Mouse (Mus musculus) B cell, adult 62 days (primary cell): ENCODE measurements around the gene 1700030K09Rik. TPM values are rescaled to one million over a fixed set of nuclear protein-coding genes. Genes with fewer than 3 reads are reported as not detected.

Source experiments
- total RNA-seq: library from RNA; stranded (reverse); gene quantifications from 4 replicates; pipeline ENCODE4 v1.2.4, GENCODE M21; 2023

The 1700030K09Rik gene
- 16.2 to 29.5 TPM (median 24.9 TPM) in 4 replicates for total RNA-seq

DNA sequence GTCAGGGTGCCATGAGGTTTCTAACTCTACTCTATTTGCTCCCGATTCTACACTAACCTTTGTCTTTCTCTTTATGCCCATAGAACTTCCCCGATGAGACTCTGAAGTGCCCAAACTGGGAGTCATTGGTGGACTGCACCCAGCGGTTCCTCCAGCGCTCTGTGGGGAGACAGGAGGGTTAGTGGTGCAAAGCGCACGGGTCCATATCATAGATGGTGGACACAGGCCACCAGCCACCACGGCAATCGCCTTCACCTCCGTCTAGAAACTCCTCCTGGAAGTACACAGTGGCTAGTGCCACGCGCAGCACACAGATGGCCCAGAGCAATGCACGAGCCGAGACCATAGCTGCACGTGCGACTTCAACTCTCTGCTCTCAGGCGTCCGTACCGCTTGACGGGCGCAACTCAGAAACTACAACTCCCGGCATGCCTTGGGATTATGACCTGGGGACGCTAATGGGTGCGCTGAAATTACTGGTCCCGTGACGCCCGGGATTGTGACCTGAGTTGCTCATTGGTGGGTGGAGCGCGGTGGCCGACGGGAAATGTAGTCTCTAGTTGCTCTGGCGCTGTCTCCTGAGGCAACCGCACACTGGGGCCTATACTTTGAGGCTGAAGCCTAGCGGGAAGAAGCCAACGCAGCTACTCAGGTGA, at the start of gene 1700030K09Rik, which contains the start of gene Calr3:
TSS of gene 1700030K09Rik (plus strand) at position 543 of the 656 bp plus-strand sequence.
TSS of gene Calr3 (minus strand) at position 533 of the 656 bp plus-strand sequence.

DNA sequence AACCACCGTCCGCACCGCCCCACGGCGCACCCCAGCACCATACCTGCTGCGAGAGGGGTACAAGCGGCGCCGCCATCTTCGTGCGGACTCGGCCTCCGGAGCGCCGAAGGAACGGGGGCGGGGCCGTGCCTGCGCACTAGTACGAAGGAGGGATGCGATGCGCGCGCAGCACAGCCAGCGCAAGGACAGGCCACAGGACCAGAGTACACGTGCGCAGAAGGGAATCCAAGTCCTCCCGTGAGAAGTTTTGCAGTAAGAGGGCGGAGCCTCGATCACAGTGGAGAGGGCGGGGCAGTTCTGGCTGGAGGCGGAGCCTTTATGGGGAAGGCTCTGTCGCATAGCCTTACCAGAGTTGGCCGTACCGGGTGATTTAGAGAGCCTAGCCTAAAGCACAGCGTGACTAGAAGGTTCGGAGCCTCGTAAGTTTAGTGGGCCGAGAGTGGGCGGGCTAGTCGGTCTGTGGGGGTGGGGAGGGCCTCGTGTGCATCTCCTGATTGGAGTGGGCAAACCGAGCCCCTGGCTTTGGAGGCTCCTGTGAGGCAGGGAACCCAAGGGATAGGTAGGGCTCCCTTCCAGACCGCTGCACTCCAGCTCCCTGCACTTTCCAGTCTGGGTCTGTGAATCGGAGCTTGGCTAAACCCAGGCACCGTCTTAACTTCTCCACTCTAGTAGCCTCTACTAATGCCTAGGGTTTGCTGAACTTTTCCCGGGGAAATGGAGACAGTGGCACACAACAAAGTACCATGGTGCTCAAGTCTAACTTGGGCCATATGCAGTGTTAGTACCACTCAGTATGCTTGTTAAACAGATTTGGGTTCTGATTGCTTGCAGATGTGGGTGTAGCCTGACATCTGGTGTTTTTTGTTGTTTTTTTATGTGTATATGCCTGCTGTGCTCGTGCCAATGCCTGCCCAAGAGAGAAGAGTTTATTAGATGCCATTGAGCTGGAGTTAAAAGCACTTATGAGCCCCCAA, 22.0 kb upstream of the 1700030K09Rik start, which contains the start of gene Eps15l1:
TSS of gene Eps15l1 (minus strand) at position 99 of the 974 bp plus-strand sequence.

DNA sequence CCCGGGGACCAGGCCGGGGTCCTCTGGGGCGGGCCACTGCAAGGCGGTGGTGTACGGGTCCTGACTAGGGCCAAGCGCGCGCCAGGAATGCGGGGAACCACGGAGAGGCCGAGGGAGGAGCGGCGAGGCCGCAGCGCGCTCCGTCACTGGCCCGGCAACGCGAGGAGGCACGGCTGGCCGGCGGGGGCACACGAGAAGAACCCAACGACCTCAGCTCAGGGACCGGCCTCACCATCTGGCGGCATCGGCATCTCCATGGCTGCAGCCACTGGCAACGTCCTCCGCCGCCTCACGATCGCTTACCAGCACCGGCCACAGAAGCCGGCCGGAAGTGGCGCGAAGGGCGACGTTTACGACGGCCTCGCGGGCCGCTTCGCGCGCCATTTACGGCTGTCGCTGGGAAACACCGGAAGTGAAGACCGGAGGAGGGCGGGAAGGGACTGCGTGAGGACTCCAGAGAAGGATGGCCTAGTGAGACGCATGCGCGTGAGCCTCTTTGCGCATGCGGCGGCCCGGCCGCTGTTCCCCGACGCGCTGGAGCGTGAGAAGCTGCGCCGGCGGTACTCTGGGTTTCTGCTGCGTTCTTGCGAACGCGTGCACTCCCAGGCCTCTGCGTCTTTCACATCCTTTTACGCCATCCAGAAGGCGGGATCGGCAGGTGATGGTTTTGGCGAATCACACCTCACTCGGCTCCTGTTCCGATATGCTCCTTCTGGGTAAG, 31.3 kb downstream of the 1700030K09Rik start, which contains the start of gene Cherp:
TSS of gene Cherp (minus strand) at position 401 of the 721 bp plus-strand sequence.

DNA sequence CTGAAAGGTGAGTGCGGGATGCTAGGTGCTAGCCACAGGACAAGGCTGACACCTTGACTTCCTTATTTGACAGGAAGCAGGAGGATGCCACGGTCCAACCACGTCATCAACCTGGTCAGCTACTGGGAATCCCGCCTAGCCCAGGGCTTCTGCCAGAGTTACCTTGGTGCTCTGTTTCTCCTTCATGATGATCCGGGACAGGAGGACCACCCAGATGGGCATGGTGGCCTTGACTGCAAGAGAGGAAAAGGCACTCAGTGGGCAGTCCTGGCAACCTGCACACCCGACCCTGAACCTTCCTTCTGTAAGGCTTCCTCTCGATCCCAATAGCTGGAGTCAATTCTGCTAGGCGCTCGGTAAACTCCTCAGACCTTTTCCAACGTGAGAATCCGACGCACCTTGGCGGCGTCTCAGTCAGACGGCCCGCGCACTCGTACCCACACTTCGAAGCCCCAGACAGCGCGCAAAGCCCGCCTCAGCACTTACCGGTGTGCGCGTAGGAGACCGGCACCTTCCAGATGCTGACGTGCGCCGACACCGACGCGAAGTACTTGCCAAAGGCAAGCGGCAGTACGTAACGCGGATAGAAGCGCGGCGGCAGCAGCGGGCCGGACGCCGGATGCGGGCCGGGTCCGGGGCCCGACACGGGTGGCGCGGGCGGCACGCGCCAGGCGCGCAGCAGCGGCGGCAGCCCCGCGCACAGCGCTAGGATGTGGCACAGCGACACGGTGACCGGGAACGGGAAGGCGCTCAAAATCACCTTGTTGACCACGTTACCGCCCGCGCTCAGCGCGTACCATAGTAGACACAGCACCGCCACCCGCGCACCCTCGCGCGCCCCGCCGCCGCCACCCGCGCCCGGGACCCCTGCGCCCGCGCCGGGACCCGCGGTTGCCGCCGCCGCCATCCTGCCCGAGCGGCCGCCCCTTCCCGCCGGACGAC, 48.3 kb downstream of the 1700030K09Rik start, which contains the start of gene Slc35e1:
TSS of gene Slc35e1 (minus strand) at position 935 of the 942 bp plus-strand sequence.

Other genes with a start within 250 kb of the 1700030K09Rik start
- 0.77 TPM in 1 of 4 replicates, not detected in the others for gene Cib3, start 231.0 kb upstream of the 1700030K09Rik start, total RNA-seq
- not detected in 4 replicates for gene Gm11034, start 230.2 kb upstream of the 1700030K09Rik start, total RNA-seq
- gene Fam32a, start 224.2 kb upstream of the 1700030K09Rik start, total RNA-seq, result 87.0 to 93.7 TPM (median 88.0 TPM) in 4 replicates
- 204 to 215 TPM (median 205 TPM) in 4 replicates for gene Ap1m1, start 203.9 kb upstream of the 1700030K09Rik start, total RNA-seq
- 16.9 to 23.4 TPM (median 19.7 TPM) in 4 replicates for gene Gm10282, start 138.6 kb upstream of the 1700030K09Rik start, total RNA-seq
- gene Klf2, start 124.8 kb upstream of the 1700030K09Rik start, total RNA-seq, result 3,412 to 4,213 TPM (median 3,752 TPM) in 4 replicates
- 95.1 to 102 TPM (median 100 TPM) in 4 replicates for gene Eps15l1, start 22.4 kb upstream of the 1700030K09Rik start, total RNA-seq
- 0.41 to 0.43 TPM (median 0.42 TPM) in 4 replicates for gene Calr3, start within 50 bp of the 1700030K09Rik start, total RNA-seq
- gene Cherp, start 31.3 kb downstream of the 1700030K09Rik start, total RNA-seq, result 117 to 132 TPM (median 126 TPM) in 4 replicates
- 68.3 to 73.8 TPM (median 71.4 TPM) in 4 replicates for gene Slc35e1, start 48.7 kb downstream of the 1700030K09Rik start, total RNA-seq
- 20.1 to 21.5 TPM (median 21.1 TPM) in 4 replicates for gene Med26, start 104.4 kb downstream of the 1700030K09Rik start, total RNA-seq
- gene Smim7, start 127.2 kb downstream of the 1700030K09Rik start, total RNA-seq, result 156 to 187 TPM (median 175 TPM) in 4 replicates
- 0.73 to 2.3 TPM (median 0.99 TPM) in 4 replicates for gene Tmem38a, start 128.2 kb downstream of the 1700030K09Rik start, total RNA-seq
- 0.09 TPM in 1 of 4 replicates, not detected in the others for gene Nwd1, start 202.8 kb downstream of the 1700030K09Rik start, total RNA-seq